Mouse (Mus musculus): ENCODE results near the gene Gm14391.
"Not testable (repeated sequence)": the region's sequence is repeated elsewhere in the genome, so short reads cannot be mapped to it uniquely, and the experiment has no call there.

The Gm14391 gene

GRCm38 (mm10) chr2:175206732-175207131 lies at the start of gene Gm14391:
Gene Gm14391 (minus strand): TSS chr2:175206917.
- DNase-seq (ENCODE audit: low read depth in 1 of 2, low spot score in 2 of 2) = not testable (repeated sequence)

GRCm38 (mm10) chr2:175179008-175179407 lies 27.7 kb downstream of the Gm14391 start:
- DNase-seq (ENCODE audit: low read depth in 1 of 2, low spot score in 2 of 2) = not testable (repeated sequence)

DNA sequence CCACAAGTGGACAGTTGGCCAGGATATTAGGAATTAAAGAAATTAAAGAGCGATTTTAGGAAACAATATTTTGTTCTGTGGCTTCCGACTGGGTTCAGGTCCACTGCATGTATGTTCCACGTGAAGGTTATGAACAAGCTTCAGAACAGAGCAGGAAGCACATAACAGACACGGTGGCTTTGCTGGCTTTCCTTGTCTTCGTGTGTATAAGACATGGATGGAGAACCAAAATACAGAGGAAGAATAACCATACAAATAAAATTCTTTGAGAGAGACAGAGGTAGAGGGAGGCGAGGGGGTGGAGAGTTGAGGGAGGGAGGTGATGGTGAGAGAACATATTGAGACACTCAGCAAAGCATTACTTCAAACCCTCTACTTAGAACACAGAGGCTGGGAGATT lies 30.4 kb downstream of the Gm14391 start:
- no peak for DNase-seq (ENCODE audit: low read depth in 1 of 2, low spot score in 2 of 2)

GRCm38 (mm10) chr2:175175401-175176180 lies 31.1 kb downstream of the Gm14391 start, which contains the start of gene Gm14443:
Gene Gm14443 (minus strand): TSS chr2:175175871.
- DNase-seq (ENCODE audit: low read depth in 1 of 2, low spot score in 2 of 2) = not testable (repeated sequence)

GRCm38 (mm10) chr2:175174058-175174457 lies 32.7 kb downstream of the Gm14391 start:
- not testable (repeated sequence) for DNase-seq (ENCODE audit: low read depth in 1 of 2, low spot score in 2 of 2)

DNA sequence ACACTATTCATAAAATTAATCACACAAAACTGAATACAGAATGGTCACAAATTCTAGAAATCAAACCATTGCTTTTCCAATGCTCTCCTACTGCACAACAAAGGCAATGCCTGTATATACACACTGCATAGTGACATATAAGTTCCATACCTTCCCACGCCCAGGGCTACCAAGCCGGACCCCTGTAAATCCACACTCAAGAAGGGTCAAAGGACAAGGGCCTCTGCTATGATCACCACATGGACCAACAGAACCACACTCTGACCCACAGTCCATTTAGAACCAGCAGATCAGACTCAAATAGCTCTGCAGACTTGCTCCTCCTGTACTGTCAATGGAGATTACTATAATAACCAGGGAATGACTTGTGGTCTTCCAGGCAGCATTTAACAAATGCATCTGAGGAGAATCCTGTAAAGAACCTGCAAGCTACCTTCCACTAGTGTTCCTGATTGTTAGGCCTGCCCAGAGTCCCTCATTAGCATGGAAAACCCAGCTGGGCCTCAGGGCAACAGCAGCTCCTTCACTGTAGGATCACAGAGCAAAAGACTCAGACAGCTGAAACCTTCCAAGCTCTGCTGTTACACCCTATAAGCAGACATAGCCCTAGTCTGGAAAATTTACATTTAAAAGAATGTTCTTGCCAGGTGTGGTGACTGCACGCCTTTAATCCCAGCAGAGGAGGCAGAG lies 33.7 kb downstream of the Gm14391 start:
- not testable (repeated sequence) for DNase-seq (ENCODE audit: low read depth in 1 of 2, low spot score in 2 of 2)

DNA sequence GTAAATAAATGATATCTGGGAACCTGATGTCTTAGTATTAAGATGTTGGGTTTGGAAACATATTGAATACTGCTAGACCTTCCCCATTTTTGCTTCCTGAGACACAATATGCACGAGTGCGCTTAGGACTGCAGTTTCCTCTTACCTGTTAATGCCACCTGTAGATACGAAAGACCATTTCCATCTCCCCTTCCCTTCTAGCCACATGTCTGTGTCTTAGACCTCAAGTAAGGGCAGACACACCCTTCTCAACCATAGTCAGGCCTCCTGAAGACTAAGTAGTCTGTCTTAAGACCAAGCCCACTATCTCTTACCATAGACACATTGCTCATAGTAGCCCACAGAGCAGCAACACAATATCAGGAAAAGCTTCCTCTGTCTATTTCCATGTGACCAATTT lies 34.6 kb downstream of the Gm14391 start:
- DNase-seq (ENCODE audit: low read depth in 1 of 2, low spot score in 2 of 2) = no peak

DNA sequence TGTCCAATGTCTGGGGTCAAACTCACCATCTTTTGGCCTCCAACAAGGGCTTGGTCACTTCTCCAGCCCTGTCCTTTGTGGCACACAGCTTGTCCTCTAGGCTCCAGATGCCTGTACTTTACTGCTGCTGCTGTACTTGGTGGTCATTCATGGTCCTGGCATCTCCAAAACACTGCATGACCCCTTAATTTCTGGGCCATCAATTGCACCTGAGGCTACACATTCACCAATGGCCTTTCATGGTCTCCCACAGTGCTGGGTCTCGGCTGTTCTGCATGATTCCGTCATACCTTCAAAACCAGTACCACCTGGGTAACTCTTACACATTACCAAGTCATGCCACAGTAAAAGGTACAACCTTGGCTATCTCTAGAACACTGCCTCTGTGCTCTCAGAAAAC lies 39.8 kb downstream of the Gm14391 start:
- not testable (repeated sequence) for DNase-seq (ENCODE audit: low read depth in 1 of 2, low spot score in 2 of 2)

- not testable (repeated sequence) for DNase-seq (ENCODE audit: low read depth in 1 of 2, low spot score in 2 of 2)
These were observed 41.6 kb downstream of the Gm14391 start for GRCm38 (mm10) chr2:175165110-175165509.

DNA sequence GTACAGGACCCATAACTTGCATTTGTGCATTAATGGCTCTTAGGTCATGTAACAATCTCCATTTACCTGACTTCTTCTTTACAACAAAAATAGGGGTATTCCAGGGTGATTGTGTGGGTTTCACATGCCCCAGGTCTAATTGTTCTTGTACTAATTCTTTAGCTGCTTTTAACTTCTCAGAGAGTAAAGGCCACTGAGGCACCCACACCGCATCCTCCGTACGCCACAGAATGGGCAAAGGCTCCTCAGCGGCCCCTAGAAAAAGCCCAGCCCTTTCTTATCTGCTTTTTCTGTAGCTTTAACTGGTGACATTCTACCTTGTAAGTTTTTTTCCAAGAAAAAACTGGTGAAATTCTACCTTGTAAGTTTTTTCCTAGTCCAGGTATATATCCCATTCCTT lies 45.3 kb downstream of the Gm14391 start:
- not testable (repeated sequence) for DNase-seq (ENCODE audit: low read depth in 1 of 2, low spot score in 2 of 2)

- DNase-seq (ENCODE audit: low read depth in 1 of 2, low spot score in 2 of 2) = no peak
These were observed 48.1 kb downstream of the Gm14391 start for GRCm38 (mm10) chr2:175158642-175159041.

DNA sequence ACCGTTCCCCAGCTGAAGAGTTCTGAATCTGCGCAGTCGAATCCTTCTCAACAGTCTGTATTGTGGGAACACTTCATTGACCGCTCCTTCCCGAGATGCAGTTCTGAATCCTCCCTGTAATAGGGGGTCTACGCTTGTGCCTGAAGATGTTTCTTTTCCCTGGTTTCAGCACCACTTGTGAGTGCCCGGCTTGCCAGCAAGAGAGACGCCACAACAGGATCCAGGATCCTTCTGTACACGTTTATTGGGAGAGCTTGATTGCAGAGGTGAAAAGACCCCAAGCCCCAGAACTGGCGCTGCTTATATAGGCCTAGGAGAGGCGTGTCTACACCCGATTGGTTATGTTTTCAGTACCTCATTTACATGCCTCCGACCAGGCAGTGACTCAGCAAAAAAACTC lies 50.0 kb downstream of the Gm14391 start:
- DNase-seq (ENCODE audit: low read depth in 1 of 2, low spot score in 2 of 2) = no peak

GRCm38 (mm10) chr2:175141993-175142295 lies 64.8 kb downstream of the Gm14391 start, which contains the start of gene Gm14399:
Gene Gm14399 (minus strand): TSS chr2:175142012.
- not testable (repeated sequence) for DNase-seq (ENCODE audit: low read depth in 1 of 2, low spot score in 2 of 2)

DNA sequence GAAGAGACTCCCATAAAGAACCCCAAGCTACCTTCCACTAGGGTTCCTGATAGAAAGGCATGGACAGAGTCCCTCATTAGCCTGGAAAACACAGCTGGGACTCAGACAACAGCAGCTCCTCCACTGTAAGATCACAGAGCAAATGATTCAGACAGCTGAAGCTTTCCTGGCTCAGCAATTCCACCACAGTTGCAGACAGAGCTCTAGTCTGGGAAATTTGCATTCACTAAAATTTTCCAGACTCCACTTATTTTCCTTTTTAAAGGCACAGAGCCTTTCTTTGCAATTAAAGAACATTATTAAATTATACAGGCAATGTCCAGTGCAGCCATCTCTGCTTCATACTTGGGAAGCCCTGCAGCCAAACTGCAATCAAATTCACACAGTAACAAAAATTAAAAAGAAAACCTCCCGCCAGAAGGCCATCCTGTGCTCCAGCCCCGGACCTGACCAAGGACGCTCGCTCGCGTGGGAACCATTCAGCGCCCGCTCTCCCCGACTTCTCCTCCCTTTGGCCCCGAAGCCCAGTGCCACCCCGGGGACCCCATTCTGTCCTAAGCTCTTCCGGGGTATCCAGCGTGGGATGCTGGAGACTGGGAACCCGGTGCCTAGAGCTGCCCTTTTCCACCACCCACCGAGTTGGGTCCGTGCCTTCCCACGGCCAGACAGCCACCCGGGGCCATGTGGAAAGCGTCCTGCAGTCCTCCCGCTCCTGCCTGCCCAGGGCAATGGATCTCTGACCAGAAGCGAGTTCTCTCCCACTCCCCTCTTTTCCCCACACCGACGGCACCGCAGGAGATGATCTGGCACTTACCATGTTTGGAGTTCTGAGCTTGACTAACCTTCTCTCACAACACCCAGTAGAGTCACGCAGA lies 65.4 kb downstream of the Gm14391 start:
- not testable (repeated sequence) for DNase-seq (ENCODE audit: low read depth in 1 of 2, low spot score in 2 of 2)

All from monocyte, adult 2 months (primary cell).